Mouse (Mus musculus) ES-Bruce4 (cell line): ENCODE data around the gene Lgals2. TPM values are rescaled to one million over a fixed set of nuclear protein-coding genes. Genes with fewer than 3 reads are reported as not detected.

ENCODE experiments used
- H3K27ac ChIP-seq: 2 replicates; pipeline ENCODE4 v1.5.1; 2012; ENCODE audit warnings: low read length, inconsistent platforms; ENCODE audit not compliant: insufficient read depth
- H3K27me3 ChIP-seq: 2 replicates; pipeline ENCODE4 v1.6.1; 2012; ENCODE audit warnings: mild to moderate bottlenecking, low read length, inconsistent platforms; ENCODE audit not compliant: control insufficient read depth, poor library complexity, insufficient read depth, severe bottlenecking
- H3K36me3 ChIP-seq: 2 replicates; pipeline ENCODE4 v1.6.1; 2012; ENCODE audit warnings: inconsistent platforms, mild to moderate bottlenecking, low read length, moderate library complexity; ENCODE audit not compliant: control insufficient read depth, poor library complexity, insufficient read depth, severe bottlenecking
- H3K4me1 ChIP-seq: one replicate; pipeline ENCODE4 v1.8.1; 2011; ENCODE audit warnings: low read length; ENCODE audit not compliant: control insufficient read depth, insufficient read depth
- H3K4me3 ChIP-seq: 2 replicates; pipeline ENCODE4 v1.5.1; 2011; ENCODE audit warnings: low read depth, mild to moderate bottlenecking, low read length
- H3K9ac ChIP-seq: 2 replicates; pipeline ENCODE4 v1.6.1; 2012; ENCODE audit warnings: low read depth, mild to moderate bottlenecking, inconsistent platforms; ENCODE audit not compliant: poor library complexity, severe bottlenecking
- H3K9me3 ChIP-seq: replicated peaks from 2 replicates; pipeline ENCODE4 v1.6.1; 2012; ENCODE audit warnings: mild to moderate bottlenecking, low read length, inconsistent platforms; ENCODE audit not compliant: control insufficient read depth, poor library complexity, insufficient read depth, severe bottlenecking
- CTCF ChIP-seq: IDR thresholded peaks from one replicate; pipeline ENCODE4 v1.8.1; 2011; ENCODE audit warnings: low read depth, low read length
- EP300 ChIP-seq: IDR thresholded peaks from 2 replicates; pipeline ENCODE4 v1.6.1; 2011; ENCODE audit warnings: low read depth, low read length; ENCODE audit not compliant: insufficient read depth
- POLR2A ChIP-seq: IDR thresholded peaks from one replicate; pipeline ENCODE4 v1.8.1; 2011; ENCODE audit warnings: low read length; ENCODE audit not compliant: insufficient read depth
- polyA plus RNA-seq: library from polyadenylated mRNA; stranded (reverse); fragments of >200 nt; gene quantifications from 2 replicates; pipeline ENCODE4 v1.2.4, GENCODE M21; 2011; ENCODE audit warnings: low read depth; ENCODE audit not compliant: missing spikeins, insufficient read depth, insufficient read length

Lgals2 gene
- polyA plus RNA-seq, 1 experiment: 2.4 TPM

DNA sequence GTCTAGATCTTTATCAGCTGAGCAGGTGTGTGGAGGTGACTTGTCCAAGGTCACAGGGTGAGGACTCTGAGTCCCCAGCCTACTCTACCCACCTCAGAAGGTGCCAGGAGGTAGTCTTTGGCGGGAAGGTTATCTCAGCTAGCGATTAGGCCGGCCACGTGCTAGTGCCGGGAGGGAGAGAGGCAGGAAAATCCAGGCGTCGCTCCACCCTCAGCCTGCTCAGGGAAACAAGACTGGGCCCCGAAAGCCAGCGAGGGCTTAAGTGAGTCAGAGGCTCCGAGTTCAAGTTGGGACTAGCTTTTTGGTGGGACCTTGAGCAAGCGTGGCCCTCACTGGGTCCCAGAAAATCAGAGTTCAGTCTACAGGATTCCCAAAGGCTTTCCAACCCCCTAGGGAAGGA lies 10.0 kb downstream of the Lgals2 start:
- H3K4me1 ChIP-seq: peaks cover 7% of the 10 kb centered on the region
- peak overlapping the region; percentile 36 for H3K27ac ChIP-seq
- TF ChIP-seq POLR2A: no peak
- no peak for TF ChIP-seq CTCF
- no peak; the same call in 1 of the 2 replicates for TF ChIP-seq EP300

GRCm38 (mm10) chr15:78844791-78845190 lies 10.5 kb downstream of the Lgals2 start:
- TF ChIP-seq POLR2A (no peak), EP300 (peak; percentile 54; the same call in 1 of the 2 replicates)
- H3K4me3 ChIP-seq: no peak overlapping the region
- no peaks in the 10 kb centered on the region for H3K36me3 ChIP-seq
- 0 out of 2 replicates have a peak overlapping the region, but pooled peaks have one; percentile 4 for H3K27ac ChIP-seq
- H3K27me3 ChIP-seq: 0 out of 2 replicates have a peak, but pooled peaks cover 5% of the 10 kb centered on the region
- no peaks in the 10 kb centered on the region for H3K9me3 ChIP-seq
- peaks cover 7% of the 10 kb centered on the region for H3K4me1 ChIP-seq
- no peak overlapping the region for H3K9ac ChIP-seq

More for the DNA sequence above, 10.0 kb downstream of the Lgals2 start:
- Histone ChIP-seq H3K9me3 (no peaks in the 10 kb centered on the region), H3K27me3 (0 out of 2 replicates have a peak, but pooled peaks cover 5% of the 10 kb centered on the region), H3K36me3 (no peaks in the 10 kb centered on the region), H3K4me3 (no peak overlapping the region), H3K9ac (peak overlapping the region; percentile 37)

- Histone ChIP-seq H3K4me1 (peaks cover 7% of the 10 kb centered on the region), H3K27ac (0 out of 2 replicates have a peak overlapping the region, but pooled peaks have one; percentile 4), H3K9ac (peak overlapping the region; percentile 82; the same call in 1 of the 2 replicates), H3K4me3 (peak overlapping the region; percentile 85), H3K9me3 (no peaks in the 10 kb centered on the region), H3K27me3 (0 out of 2 replicates have a peak, but pooled peaks cover 5% of the 10 kb centered on the region), H3K36me3 (no peaks in the 10 kb centered on the region)
- TF ChIP-seq CTCF (peak; percentile 30), EP300 (no peak), POLR2A (no peak)
Measured at GRCm38 (mm10) chr15:78843581-78844469, 11.5 kb downstream of the Lgals2 start.

DNA sequence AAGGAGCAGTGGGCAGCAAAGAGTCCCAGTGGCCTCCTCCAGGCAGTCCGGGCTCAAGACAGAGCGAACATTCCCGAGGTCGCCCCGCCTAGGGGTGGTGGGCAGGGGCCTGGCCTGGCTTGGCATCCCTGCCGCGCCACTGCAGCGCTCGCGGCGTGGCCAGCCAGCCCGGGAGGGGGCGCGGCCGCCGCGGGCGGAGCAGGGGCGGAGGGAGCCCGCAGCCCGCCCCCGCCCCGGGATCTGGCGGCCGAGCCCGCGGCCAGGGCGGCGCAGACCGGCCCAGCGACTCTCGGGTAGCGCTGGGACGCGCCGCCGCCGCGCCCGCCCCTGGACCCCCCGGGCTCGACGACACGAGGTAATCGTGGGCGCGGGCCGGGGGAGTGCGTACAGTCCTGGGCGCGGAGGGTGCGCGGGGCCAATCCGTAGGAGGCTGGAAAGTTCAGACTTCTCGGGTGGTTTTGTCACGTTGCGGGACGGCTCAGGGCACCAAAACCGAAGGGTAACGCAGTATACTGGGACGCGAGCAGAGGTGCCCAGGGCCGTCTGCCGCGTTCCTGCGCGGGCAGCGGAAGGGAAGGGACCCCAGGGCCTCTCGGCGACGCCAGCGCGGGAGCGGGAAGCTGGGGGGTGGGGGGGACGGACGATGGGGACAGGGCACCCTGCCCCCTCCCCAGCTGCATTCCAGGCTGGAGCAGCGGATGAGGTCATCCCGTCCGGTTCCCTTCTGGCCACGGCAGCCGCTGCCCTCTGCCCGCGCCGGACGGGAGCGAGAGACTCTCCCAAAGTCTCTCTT lies 12.8 kb downstream of the Lgals2 start, which contains the start of gene Cdc42ep1:
TSS of gene Cdc42ep1 (plus strand) at position 254 of the 793 bp plus-strand sequence.
- peaks cover 7% of the 10 kb centered on the region for H3K4me1 ChIP-seq
- H3K36me3 ChIP-seq: no peaks in the 10 kb centered on the region
- H3K9ac ChIP-seq: peak within 1 kb of the TSS; percentile 82
- 0 out of 2 replicates have a peak, but pooled peaks cover 5% of the 10 kb centered on the region for H3K27me3 ChIP-seq
- H3K9me3 ChIP-seq: no peaks in the 10 kb centered on the region
- TF ChIP-seq EP300 (no peak), CTCF (no peak), POLR2A (no peak)
- H3K27ac ChIP-seq: no peak within 1 kb of the TSS
- H3K4me3 ChIP-seq: peak within 1 kb of the TSS; percentile 85

DNA sequence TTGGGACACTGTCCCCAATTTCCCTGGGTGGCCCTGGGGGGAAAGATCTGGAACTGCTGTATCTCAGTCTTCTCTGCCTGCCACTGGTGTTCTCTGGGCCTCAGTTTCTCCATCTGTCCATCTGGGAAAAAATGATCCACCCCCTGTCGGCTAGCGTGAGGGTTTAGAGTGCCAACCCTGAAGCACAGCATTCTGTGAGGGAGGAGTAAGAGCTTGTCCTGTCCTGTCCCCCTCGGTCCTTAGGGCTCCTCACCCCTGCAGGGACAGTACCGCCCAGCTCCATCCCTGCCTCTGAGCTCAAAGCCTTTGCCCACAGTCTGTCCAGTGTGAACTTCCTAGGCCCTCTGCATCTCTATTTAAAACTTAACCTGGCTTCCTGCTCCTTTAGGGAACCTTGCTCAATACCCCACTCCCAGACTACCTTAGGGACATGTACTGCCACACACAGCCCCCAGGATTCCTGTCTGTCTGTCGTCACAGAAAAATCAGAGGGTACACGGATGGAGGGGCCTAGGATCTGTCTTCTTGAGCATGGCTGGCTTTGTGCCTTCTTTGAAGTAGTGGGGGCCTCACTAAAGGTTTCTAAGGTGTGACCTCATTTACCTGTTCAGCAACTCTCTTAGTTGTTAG lies 14.1 kb downstream of the Lgals2 start:
- Histone ChIP-seq H3K27me3 (0 out of 2 replicates have a peak, but pooled peaks cover 5% of the 10 kb centered on the region), H3K9ac (no peak overlapping the region), H3K9me3 (no peaks in the 10 kb centered on the region), H3K4me1 (peaks cover 6% of the 10 kb centered on the region), H3K27ac (no peak overlapping the region), H3K4me3 (no peak overlapping the region), H3K36me3 (no peaks in the 10 kb centered on the region)
- TF ChIP-seq EP300 (no peak), CTCF (no peak), POLR2A (no peak)
